Mouse (Mus musculus): ENCODE measurements around the gene Plcb2. TPM values are rescaled to one million over a fixed set of nuclear protein-coding genes. Genes with fewer than 3 reads are reported as not detected.
A peak's percentile ranks its signal among the peaks of the same experiment; 100 is the strongest.

Plcb2 gene
- polyA plus RNA-seq, 1 experiment from 2014 or later: 2.0 TPM

DNA sequence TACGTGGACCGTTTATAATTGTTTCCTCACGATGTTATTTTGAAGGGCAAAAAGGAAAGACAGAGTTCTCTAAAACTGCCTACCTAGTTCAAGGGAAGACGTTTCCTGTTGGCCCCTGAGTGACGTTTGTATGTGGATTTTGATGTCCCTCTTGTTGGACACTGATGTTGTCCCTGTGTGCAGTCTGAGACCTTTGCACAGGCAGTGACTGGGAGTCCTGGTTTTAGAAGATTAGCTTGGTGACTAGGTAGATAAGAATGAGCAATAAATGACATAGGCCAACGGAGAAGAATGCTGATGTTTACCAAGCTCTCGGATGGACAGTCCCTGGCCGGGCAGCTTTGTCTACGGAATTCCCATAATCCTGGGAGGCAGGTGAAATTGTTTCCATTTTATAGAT is 66.3 kb downstream of the Plcb2 start:
- Histone ChIP-seq H3K27ac (replicated peaks in 1 of 2; ENCODE audit: control insufficient read depth in 1 of 2, insufficient read depth in 1 of 2, low read depth in 2 of 2, low read length in 2 of 2) (no peak overlapping the region), H3K4me1 (ENCODE audit: control insufficient read depth in 2 of 2, insufficient read depth in 2 of 2, low read length in 2 of 2) (peaks cover 48 to 55% of the 10 kb centered on the region in 2 experiments), H3K9ac (ENCODE audit: low read length) (no peak overlapping the region), H3K4me2 (ENCODE audit: low read length) (no peak overlapping the region), H3K9me3 (ENCODE audit: control insufficient read depth, low read length) (no peaks in the 10 kb centered on the region), H3K27me3 (ENCODE audit: control insufficient read depth, insufficient read depth, low read length) (no peaks in the 10 kb centered on the region), H3K36me3 (ENCODE audit: control insufficient read depth, insufficient read depth, low read length) (no peaks in the 10 kb centered on the region), H3K4me3 (ENCODE audit: control insufficient read depth in 1 of 2, insufficient read depth in 1 of 2, low read depth in 1 of 2, low read length in 2 of 2) (no peak overlapping the region)
- ATAC-seq (ENCODE audit: insufficient number of reproducible peaks, insufficient read depth, low FRiP score, low read depth): no peak
- WGBS: 85% methylated on average over 9 of the region's 9 CpGs

- H3K4me3 ChIP-seq (ENCODE audit: control insufficient read depth in 1 of 2, insufficient read depth in 1 of 2, low read depth in 1 of 2, low read length in 2 of 2): peak overlapping the region; percentile 34 to 58
- H3K9me3 ChIP-seq (ENCODE audit: control insufficient read depth, low read length): no peaks in the 10 kb centered on the region
- peak overlapping the region; percentile 67 for H3K4me2 ChIP-seq (ENCODE audit: low read length)
- peaks cover 41 to 46% of the 10 kb centered on the region in 2 experiments for H3K4me1 ChIP-seq (ENCODE audit: control insufficient read depth in 2 of 2, insufficient read depth in 2 of 2, low read length in 2 of 2)
- peak overlapping the region; percentile 69 to 78 for H3K27ac ChIP-seq (replicated peaks in 1 of 2; ENCODE audit: control insufficient read depth in 1 of 2, insufficient read depth in 1 of 2, low read depth in 2 of 2, low read length in 2 of 2)
- ATAC-seq (ENCODE audit: insufficient number of reproducible peaks, insufficient read depth, low FRiP score, low read depth): peak; percentile 68
- WGBS: 0% methylated on average over 4 of the region's 4 CpGs
- H3K9ac ChIP-seq (ENCODE audit: low read length): peak overlapping the region; percentile 58
- H3K27me3 ChIP-seq (ENCODE audit: control insufficient read depth, insufficient read depth, low read length): no peaks in the 10 kb centered on the region
- H3K36me3 ChIP-seq (ENCODE audit: control insufficient read depth, insufficient read depth, low read length): no peaks in the 10 kb centered on the region
These were observed 68.2 kb downstream of the Plcb2 start for GRCm38 (mm10) chr2:118659998-118660452.

- Histone ChIP-seq H3K27ac (replicated peaks in 1 of 2; ENCODE audit: control insufficient read depth in 1 of 2, insufficient read depth in 1 of 2, low read depth in 2 of 2, low read length in 2 of 2) (peak overlapping the region; percentile 1 to 69; a peak in 3 of 4 replicates), H3K9ac (ENCODE audit: low read length) (peak overlapping the region; percentile 58), H3K4me3 (ENCODE audit: control insufficient read depth in 1 of 2, insufficient read depth in 1 of 2, low read depth in 1 of 2, low read length in 2 of 2) (peak overlapping the region in 1 of 2 experiments; percentile 34; a peak in 2 of 4 replicates), H3K9me3 (ENCODE audit: control insufficient read depth, low read length) (no peaks in the 10 kb centered on the region), H3K36me3 (ENCODE audit: control insufficient read depth, insufficient read depth, low read length) (no peaks in the 10 kb centered on the region), H3K4me1 (ENCODE audit: control insufficient read depth in 2 of 2, insufficient read depth in 2 of 2, low read length in 2 of 2) (peaks cover 35 to 41% of the 10 kb centered on the region in 2 experiments), H3K4me2 (ENCODE audit: low read length) (peak overlapping the region; percentile 67), H3K27me3 (ENCODE audit: control insufficient read depth, insufficient read depth, low read length) (no peaks in the 10 kb centered on the region)
- 66% methylated on average over 12 of the region's 12 CpGs for WGBS
- ATAC-seq (ENCODE audit: insufficient number of reproducible peaks, insufficient read depth, low FRiP score, low read depth): no peak
These were observed 68.7 kb downstream of the Plcb2 start for GRCm38 (mm10) chr2:118659493-118659892.

GRCm38 (mm10) chr2:118659077-118659476 is 69.2 kb downstream of the Plcb2 start:
- H3K9ac ChIP-seq (ENCODE audit: low read length): no peak overlapping the region
- H3K4me2 ChIP-seq (ENCODE audit: low read length): peak overlapping the region; percentile 67; the same call in 1 of the 2 replicates
- ATAC-seq (ENCODE audit: insufficient number of reproducible peaks, insufficient read depth, low FRiP score, low read depth): no peak
- 68% methylated on average over 1 of the region's 1 CpGs for WGBS
- H3K27ac ChIP-seq (replicated peaks in 1 of 2; ENCODE audit: control insufficient read depth in 1 of 2, insufficient read depth in 1 of 2, low read depth in 2 of 2, low read length in 2 of 2): 0 out of 4 replicates have a peak overlapping the region, but pooled peaks of 1 of the 2 experiments have one; percentile 1
- no peaks in the 10 kb centered on the region for H3K9me3 ChIP-seq (ENCODE audit: control insufficient read depth, low read length)
- peaks cover 31 to 40% of the 10 kb centered on the region in 2 experiments for H3K4me1 ChIP-seq (ENCODE audit: control insufficient read depth in 2 of 2, insufficient read depth in 2 of 2, low read length in 2 of 2)
- H3K27me3 ChIP-seq (ENCODE audit: control insufficient read depth, insufficient read depth, low read length): no peaks in the 10 kb centered on the region
- no peak overlapping the region for H3K4me3 ChIP-seq (ENCODE audit: control insufficient read depth in 1 of 2, insufficient read depth in 1 of 2, low read depth in 1 of 2, low read length in 2 of 2)
- H3K36me3 ChIP-seq (ENCODE audit: control insufficient read depth, insufficient read depth, low read length): no peaks in the 10 kb centered on the region

GRCm38 (mm10) chr2:118658457-118658856 is 69.8 kb downstream of the Plcb2 start:
- Histone ChIP-seq H3K27ac (replicated peaks in 1 of 2; ENCODE audit: control insufficient read depth in 1 of 2, insufficient read depth in 1 of 2, low read depth in 2 of 2, low read length in 2 of 2) (no peak overlapping the region), H3K4me2 (ENCODE audit: low read length) (no peak overlapping the region), H3K4me3 (ENCODE audit: control insufficient read depth in 1 of 2, insufficient read depth in 1 of 2, low read depth in 1 of 2, low read length in 2 of 2) (no peak overlapping the region), H3K27me3 (ENCODE audit: control insufficient read depth, insufficient read depth, low read length) (no peaks in the 10 kb centered on the region), H3K9me3 (ENCODE audit: control insufficient read depth, low read length) (no peaks in the 10 kb centered on the region), H3K4me1 (ENCODE audit: control insufficient read depth in 2 of 2, insufficient read depth in 2 of 2, low read length in 2 of 2) (peaks cover 29 to 39% of the 10 kb centered on the region in 2 experiments), H3K36me3 (ENCODE audit: control insufficient read depth, insufficient read depth, low read length) (no peaks in the 10 kb centered on the region), H3K9ac (ENCODE audit: low read length) (no peak overlapping the region)
- WGBS: 42% methylated on average over 4 of the region's 4 CpGs
- ATAC-seq (ENCODE audit: insufficient number of reproducible peaks, insufficient read depth, low FRiP score, low read depth): no peak

Other genes with a start within 250 kb of the Plcb2 start
- 223 and 239 TPM in 2 replicates for gene Srp14, start 248.7 kb downstream of the Plcb2 start, polyA plus RNA-seq (2014; fragmentation: Nextera tagmentation; extraction: Ambion mirVana)
- gene Bmf, start 178.8 kb downstream of the Plcb2 start, polyA plus RNA-seq (2014; fragmentation: Nextera tagmentation; extraction: Ambion mirVana): 2.1 and 6.3 TPM in 2 replicates
- gene Bub1b, start 130.2 kb downstream of the Plcb2 start, polyA plus RNA-seq (2014; fragmentation: Nextera tagmentation; extraction: Ambion mirVana): 66.8 and 67.1 TPM in 2 replicates
- gene Pak6, start 65.1 kb downstream of the Plcb2 start, polyA plus RNA-seq (2014; fragmentation: Nextera tagmentation; extraction: Ambion mirVana): 8.3 and 8.6 TPM in 2 replicates
- 2.1 and 3.0 TPM in 2 replicates for gene Ankrd63, start 24.5 kb downstream of the Plcb2 start, polyA plus RNA-seq (2014; fragmentation: Nextera tagmentation; extraction: Ambion mirVana)
- 64.4 and 68.0 TPM in 2 replicates for gene Inafm2, start 17.3 kb upstream of the Plcb2 start, polyA plus RNA-seq (2014; fragmentation: Nextera tagmentation; extraction: Ambion mirVana)
- 1.7 and 2.2 TPM in 2 replicates for gene Ccdc9b, start 34.2 kb upstream of the Plcb2 start, polyA plus RNA-seq (2014; fragmentation: Nextera tagmentation; extraction: Ambion mirVana)
- not detected in 2 replicates for gene Phgr1, start 44.3 kb upstream of the Plcb2 start, polyA plus RNA-seq (2014; fragmentation: Nextera tagmentation; extraction: Ambion mirVana)
- gene Disp2, start 51.3 kb upstream of the Plcb2 start, polyA plus RNA-seq (2014; fragmentation: Nextera tagmentation; extraction: Ambion mirVana): 0.18 and 0.27 TPM in 2 replicates
- gene Knstrn, start 85.6 kb upstream of the Plcb2 start, polyA plus RNA-seq (2014; fragmentation: Nextera tagmentation; extraction: Ambion mirVana): 89.1 and 106 TPM in 2 replicates
- 70.6 and 75.6 TPM in 2 replicates for gene Ivd, start 133.5 kb upstream of the Plcb2 start, polyA plus RNA-seq (2014; fragmentation: Nextera tagmentation; extraction: Ambion mirVana)
- 1.0 and 1.6 TPM in 2 replicates for gene Bahd1, start 171.9 kb upstream of the Plcb2 start, polyA plus RNA-seq (2014; fragmentation: Nextera tagmentation; extraction: Ambion mirVana)
- 21.3 and 25.7 TPM in 2 replicates for gene Chst14, start 198.1 kb upstream of the Plcb2 start, polyA plus RNA-seq (2014; fragmentation: Nextera tagmentation; extraction: Ambion mirVana)